Mouse (Mus musculus): Measurements from ENCODE around the gene Pex11b. TPM values are rescaled to one million over a fixed set of nuclear protein-coding genes. Genes with fewer than 3 reads are reported as not detected.

Pex11b gene
- polyA plus RNA-seq, 1 experiment from 2014 or later, result 56.6 TPM

- Histone ChIP-seq H3K4me3 (ENCODE audit: low read depth, low read length) (peak overlapping the region; percentile 84), H3K27me3 (replicated peaks; ENCODE audit: insufficient read depth, low read length) (no peaks in the 10 kb centered on the region), H3K36me3 (ENCODE audit: insufficient read depth, low read length) (no peaks in the 10 kb centered on the region), H3K4me2 (replicated peaks; ENCODE audit: low read depth, low read length) (peak overlapping the region; percentile 81), H3K27ac (ENCODE audit: low read length) (peak overlapping the region; percentile 83), H3K4me1 (ENCODE audit: insufficient read depth, low read depth, low read length) (no peaks in the 10 kb centered on the region; the same call in 1 of the 2 replicates), H3K9me3 (ENCODE audit: low read length) (no peaks in the 10 kb centered on the region), H3K9ac (replicated peaks; ENCODE audit: low read depth) (peak overlapping the region; percentile 92)
- ATAC-seq, result no peak
- DNase-seq (ENCODE audit: low spot score), result no peak
- TF ChIP-seq CTCF (IDR thresholded peaks at IDR 0.05) (no peak), EP300 (IDR thresholded peaks at IDR 0.05) (no peak)
- 8% methylated on average over 14 of the region's 15 CpGs for WGBS
Observed at GRCm38 (mm10) chr3:96635906-96636305, 730 bp downstream of the Pex11b start.

- Histone ChIP-seq H3K36me3 (ENCODE audit: insufficient read depth, low read length) (no peaks in the 10 kb centered on the region), H3K4me3 (ENCODE audit: low read depth, low read length) (peak overlapping the region; percentile 84), H3K9ac (replicated peaks; ENCODE audit: low read depth) (peak overlapping the region; percentile 92), H3K9me3 (ENCODE audit: low read length) (no peaks in the 10 kb centered on the region), H3K27ac (ENCODE audit: low read length) (0 out of 2 replicates have a peak overlapping the region, but pooled peaks have one; percentile 83), H3K27me3 (replicated peaks; ENCODE audit: insufficient read depth, low read length) (no peaks in the 10 kb centered on the region), H3K4me1 (ENCODE audit: insufficient read depth, low read depth, low read length) (no peaks in the 10 kb centered on the region; the same call in 1 of the 2 replicates), H3K4me2 (replicated peaks; ENCODE audit: low read depth, low read length) (peak overlapping the region; percentile 81; the same call in 1 of the 2 replicates)
- WGBS, result 55% methylated on average over 11 of the region's 11 CpGs
- no peak for DNase-seq (ENCODE audit: low spot score)
- TF ChIP-seq CTCF (IDR thresholded peaks at IDR 0.05) (no peak), EP300 (IDR thresholded peaks at IDR 0.05) (no peak)
- ATAC-seq, result no peak
Observed at GRCm38 (mm10) chr3:96636448-96636847, 1.3 kb downstream of the Pex11b start.

DNA sequence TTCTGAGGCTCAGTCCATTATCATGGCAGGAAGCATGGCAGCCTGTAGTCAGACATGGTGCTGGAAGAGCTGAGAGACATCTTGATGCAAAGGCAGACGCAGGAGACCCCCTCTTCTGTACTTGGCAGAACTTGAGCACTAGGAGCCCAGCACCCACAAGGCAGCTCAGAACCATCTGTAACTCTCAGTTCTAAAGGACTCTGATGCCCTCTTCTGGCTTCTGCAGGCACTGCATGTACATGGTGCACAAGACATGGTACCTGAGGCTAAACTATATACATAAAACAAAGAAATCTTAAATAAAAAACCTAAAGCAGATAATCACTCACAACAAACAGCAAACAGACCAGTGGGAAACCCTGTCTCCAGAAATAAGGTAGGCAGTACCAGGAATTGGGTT, 4.0 kb downstream of the Pex11b start:
- no peaks in the 10 kb centered on the region for H3K36me3 ChIP-seq (ENCODE audit: insufficient read depth, low read length)
- H3K27me3 ChIP-seq (replicated peaks; ENCODE audit: insufficient read depth, low read length), result no peaks in the 10 kb centered on the region
- ATAC-seq, result no peak
- H3K27ac ChIP-seq (ENCODE audit: low read length), result no peak overlapping the region
- H3K4me1 ChIP-seq (ENCODE audit: insufficient read depth, low read depth, low read length), result no peaks in the 10 kb centered on the region; the same call in 1 of the 2 replicates
- no peak overlapping the region for H3K9ac ChIP-seq (replicated peaks; ENCODE audit: low read depth)
- no peaks in the 10 kb centered on the region for H3K9me3 ChIP-seq (ENCODE audit: low read length)
- DNase-seq (ENCODE audit: low spot score), result peak; percentile 58
- no peak for TF ChIP-seq EP300 (IDR thresholded peaks at IDR 0.05)
- TF ChIP-seq CTCF (IDR thresholded peaks at IDR 0.05), result peak; percentile 76
- 85% methylated on average over 1 of the region's 1 CpGs for WGBS
- no peak overlapping the region for H3K4me2 ChIP-seq (replicated peaks; ENCODE audit: low read depth, low read length)
- no peak overlapping the region for H3K4me3 ChIP-seq (ENCODE audit: low read depth, low read length)

DNA sequence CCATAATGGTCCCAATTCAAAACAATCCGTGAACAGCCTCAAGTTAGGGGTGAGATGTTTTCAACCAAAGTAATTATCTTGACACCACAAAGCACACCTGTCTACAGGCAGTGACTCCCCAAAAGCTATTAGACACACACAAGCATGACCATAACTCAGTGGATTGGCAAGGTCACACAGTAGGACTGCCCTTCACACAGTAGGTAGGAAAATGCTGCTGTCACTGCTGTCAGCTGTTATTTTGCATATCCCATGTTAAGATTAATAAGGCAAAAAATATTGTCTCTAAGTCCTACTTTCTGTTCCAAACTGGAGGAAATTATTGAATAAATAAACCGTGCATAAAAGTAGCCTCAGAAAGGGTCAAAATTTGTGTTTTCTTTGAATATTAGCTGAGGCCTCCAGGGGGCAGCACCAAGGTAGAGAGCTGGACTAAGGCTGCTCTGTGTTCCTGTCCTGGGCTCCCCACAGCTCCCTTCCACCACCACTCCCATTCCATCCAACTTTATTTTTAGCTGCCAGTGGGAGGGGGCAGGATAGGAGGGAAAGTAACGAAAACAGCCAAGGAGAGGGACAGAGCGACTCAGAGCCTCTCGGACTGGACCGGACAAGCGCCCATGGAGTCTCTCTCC, 10.0 kb downstream of the Pex11b start, which contains the start of gene Itga10:
Gene Itga10 (plus strand): TSS at position 567 of the 632 bp plus-strand sequence.
- Histone ChIP-seq H3K9ac (replicated peaks; ENCODE audit: low read depth) (no peak within 1 kb of the TSS), H3K4me3 (ENCODE audit: low read depth, low read length) (no peak within 1 kb of the TSS), H3K36me3 (ENCODE audit: insufficient read depth, low read length) (no peaks in the 10 kb centered on the region), H3K4me2 (replicated peaks; ENCODE audit: low read depth, low read length) (no peak within 1 kb of the TSS), H3K4me1 (ENCODE audit: insufficient read depth, low read depth, low read length) (no peaks in the 10 kb centered on the region), H3K27me3 (replicated peaks; ENCODE audit: insufficient read depth, low read length) (no peaks in the 10 kb centered on the region), H3K9me3 (ENCODE audit: low read length) (no peaks in the 10 kb centered on the region), H3K27ac (ENCODE audit: low read length) (no peak within 1 kb of the TSS)
- TF ChIP-seq EP300 (IDR thresholded peaks at IDR 0.05) (no peak), CTCF (IDR thresholded peaks at IDR 0.05) (peak; percentile 68)
- peak; percentile 67 for ATAC-seq
- 54% methylated on average over 7 of the region's 7 CpGs for WGBS
- DNase-seq (ENCODE audit: low spot score), result peak; percentile 77

DNA sequence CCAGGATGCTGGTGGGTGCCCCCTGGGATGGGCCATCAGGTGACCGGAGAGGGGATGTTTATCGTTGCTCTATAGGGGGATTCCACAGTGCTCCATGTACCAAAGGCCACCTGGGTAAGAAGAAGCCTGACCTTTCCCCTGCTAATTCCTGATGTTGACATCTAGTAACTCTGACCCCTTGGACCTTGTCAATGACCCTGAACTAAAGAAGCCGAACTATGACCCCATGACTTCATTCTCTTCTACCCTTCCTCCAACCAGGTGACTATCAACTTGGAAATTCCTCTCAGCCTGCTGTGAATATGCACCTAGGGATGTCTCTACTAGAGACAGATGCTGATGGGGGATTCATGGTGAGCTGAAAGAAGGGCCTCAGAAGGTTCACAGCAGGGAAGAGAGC, 12.2 kb downstream of the Pex11b start:
- Histone ChIP-seq H3K36me3 (ENCODE audit: insufficient read depth, low read length) (no peaks in the 10 kb centered on the region), H3K27me3 (replicated peaks; ENCODE audit: insufficient read depth, low read length) (no peaks in the 10 kb centered on the region), H3K27ac (ENCODE audit: low read length) (no peak overlapping the region), H3K4me3 (ENCODE audit: low read depth, low read length) (no peak overlapping the region), H3K4me1 (ENCODE audit: insufficient read depth, low read depth, low read length) (no peaks in the 10 kb centered on the region), H3K9ac (replicated peaks; ENCODE audit: low read depth) (no peak overlapping the region), H3K9me3 (ENCODE audit: low read length) (no peaks in the 10 kb centered on the region), H3K4me2 (replicated peaks; ENCODE audit: low read depth, low read length) (no peak overlapping the region)
- ATAC-seq, result no peak
- DNase-seq (ENCODE audit: low spot score), result no peak
- 90% methylated on average over 3 of the region's 3 CpGs for WGBS
- no peak for TF ChIP-seq CTCF (IDR thresholded peaks at IDR 0.05)
- TF ChIP-seq EP300 (IDR thresholded peaks at IDR 0.05), result no peak

GRCm38 (mm10) chr3:96660901-96661300, 25.7 kb downstream of the Pex11b start:
- DNase-seq (ENCODE audit: low spot score), result no peak
- Histone ChIP-seq H3K4me3 (ENCODE audit: low read depth, low read length) (no peak overlapping the region), H3K36me3 (ENCODE audit: insufficient read depth, low read length) (no peaks in the 10 kb centered on the region), H3K9ac (replicated peaks; ENCODE audit: low read depth) (no peak overlapping the region), H3K9me3 (ENCODE audit: low read length) (no peaks in the 10 kb centered on the region), H3K4me1 (ENCODE audit: insufficient read depth, low read depth, low read length) (0 out of 2 replicates have a peak, but pooled peaks cover 4% of the 10 kb centered on the region), H3K27me3 (replicated peaks; ENCODE audit: insufficient read depth, low read length) (no peaks in the 10 kb centered on the region), H3K27ac (ENCODE audit: low read length) (no peak overlapping the region), H3K4me2 (replicated peaks; ENCODE audit: low read depth, low read length) (no peak overlapping the region)
- no peak for ATAC-seq
- no peak for TF ChIP-seq CTCF (IDR thresholded peaks at IDR 0.05)
- no peak for TF ChIP-seq EP300 (IDR thresholded peaks at IDR 0.05)
- whole genome bisulfite sequencing, result 82% methylated on average over 2 of the region's 2 CpGs

Measured in lung, postnatal 0 days (tissue).